8 mouse cellular contexts compared by ENCODE assay signal in genomic region chr11:98400816-98401215, GRCm38 (mm10). TPM values are rescaled to one million over a fixed set of nuclear protein-coding genes. Genes with fewer than 3 reads are reported as not detected.
DNase-seq lines count a peak whose midpoint lies in the region; ATAC-seq and TF ChIP-seq lines count a peak whose summit lies in the region.

No protein-coding gene starts in this region.

- peaks cover 9% of the 10 kb centered on the region; the same call in 1 of the 2 replicates for H3K36me3 ChIP-seq in heart, embryonic 12.5 days
- H3K36me3 ChIP-seq in forebrain, embryonic 10.5 days (replicated peaks): no peaks in the 10 kb centered on the region
- 0 out of 2 replicates have a peak, but pooled peaks cover 6% of the 10 kb centered on the region for H3K36me3 ChIP-seq in kidney, embryonic 15.5 days
- no peaks in the 10 kb centered on the region for H3K36me3 ChIP-seq in midbrain, postnatal 0 days (ENCODE audit: insufficient read depth, low read length)

- H3K27ac ChIP-seq in heart, embryonic 12.5 days (ENCODE audit: poor library complexity, severe bottlenecking): peak overlapping the region; percentile 93
- H3K27ac ChIP-seq in forebrain, embryonic 10.5 days: peak overlapping the region; percentile 98
- peak overlapping the region; percentile 100 for H3K27ac ChIP-seq in kidney, embryonic 15.5 days
- peak overlapping the region; percentile 92 for H3K27ac ChIP-seq in midbrain, postnatal 0 days (ENCODE audit: low read depth, low read length)

- ATAC-seq in heart, embryonic 12.5 days (ENCODE audit: insufficient number of reproducible peaks, low FRiP score): no peak
- ATAC-seq in kidney, embryonic 15.5 days (replicated peaks; ENCODE audit: low FRiP score): peak; percentile 63
- no peak for ATAC-seq in midbrain, postnatal 0 days (ENCODE audit: low FRiP score)

- peak overlapping the region; percentile 59 for H3K4me3 ChIP-seq in heart, embryonic 12.5 days
- H3K4me3 ChIP-seq in forebrain, embryonic 10.5 days: peak overlapping the region; percentile 84
- peak overlapping the region; percentile 81 for H3K4me3 ChIP-seq in kidney, embryonic 15.5 days (replicated peaks)
- H3K4me3 ChIP-seq in midbrain, postnatal 0 days (ENCODE audit: low read depth, low read length): peak overlapping the region; percentile 62

- no peaks in the 10 kb centered on the region for H3K27me3 ChIP-seq in heart, embryonic 12.5 days (replicated peaks)
- peaks cover 14% of the 10 kb centered on the region; the same call in 1 of the 2 replicates for H3K27me3 ChIP-seq in forebrain, embryonic 10.5 days (ENCODE audit: poor library complexity, severe bottlenecking)
- no peaks in the 10 kb centered on the region for H3K27me3 ChIP-seq in kidney, embryonic 15.5 days
- no peaks in the 10 kb centered on the region for H3K27me3 ChIP-seq in midbrain, postnatal 0 days (ENCODE audit: insufficient read depth, low read length)

- intact Hi-C loops in heart, postnatal 10 days (cut with DNase I): no loop called here
- intact Hi-C loops in gastrocnemius, postnatal 36 days (cut with DNase I): no loop called here

- H3K4me1 ChIP-seq in heart, embryonic 12.5 days (replicated peaks): peaks cover 18% of the 10 kb centered on the region
- peaks cover 16% of the 10 kb centered on the region for H3K4me1 ChIP-seq in forebrain, embryonic 10.5 days
- peaks cover 18% of the 10 kb centered on the region for H3K4me1 ChIP-seq in kidney, embryonic 15.5 days
- peaks cover 10% of the 10 kb centered on the region; the same call in 1 of the 2 replicates for H3K4me1 ChIP-seq in midbrain, postnatal 0 days (ENCODE audit: insufficient read depth, low read length)

- peak overlapping the region; percentile 75 for H3K4me2 ChIP-seq in heart, embryonic 12.5 days
- H3K4me2 ChIP-seq in kidney, embryonic 15.5 days: peak overlapping the region; percentile 87
- peak overlapping the region; percentile 62 for H3K4me2 ChIP-seq in midbrain, postnatal 0 days (ENCODE audit: low read depth, low read length, poor library complexity, severe bottlenecking)

- 54% methylated on average over 3 of the region's 3 CpGs for WGBS in heart, embryonic 12.5 days
- WGBS in forebrain, embryonic 10.5 days: 54% methylated on average over 3 of the region's 3 CpGs
- WGBS in kidney, embryonic 15.5 days: 52% methylated on average over 3 of the region's 3 CpGs
- WGBS in midbrain, postnatal 0 days: 61% methylated on average over 3 of the region's 3 CpGs

- H3K9me3 ChIP-seq in heart, embryonic 12.5 days (replicated peaks): no peaks in the 10 kb centered on the region
- H3K9me3 ChIP-seq in forebrain, embryonic 10.5 days: no peaks in the 10 kb centered on the region
- no peaks in the 10 kb centered on the region for H3K9me3 ChIP-seq in kidney, embryonic 15.5 days (replicated peaks)
- no peaks in the 10 kb centered on the region for H3K9me3 ChIP-seq in midbrain, postnatal 0 days (ENCODE audit: low read length)

- DNase-seq in heart, postnatal 10 days: no peak
- no peak for DNase-seq in forebrain, embryonic 10.5 days (ENCODE audit: extremely low spot score, low spot score)
- DNase-seq in midbrain, postnatal 0 days (ENCODE audit: low spot score): no peak
- DNase-seq in gastrocnemius, postnatal 36 days: no peak
- DNase-seq in cerebellum, postnatal 4 days (ENCODE audit: low spot score in 2 of 2): no peak
- DNase-seq in natural killer cell, adult 2 months (ENCODE audit: low spot score in 2 of 2): no peak

- H3K9ac ChIP-seq in heart, embryonic 12.5 days: peak overlapping the region; percentile 72
- peak overlapping the region; percentile 73 for H3K9ac ChIP-seq in kidney, embryonic 15.5 days
- H3K9ac ChIP-seq in midbrain, postnatal 0 days (replicated peaks; ENCODE audit: low read length, poor library complexity, severe bottlenecking): peak overlapping the region; percentile 74; the same call in 1 of the 2 replicates

- no peak for TF ChIP-seq CTCF in midbrain, postnatal 0 days (IDR thresholded peaks at IDR 0.05)

RNA-seq across cellular contexts. Expression of gene Pgap3, which starts 0.5 kb away (rescaled TPM):
- 20.0 and 20.6 TPM in 2 replicates for polyA plus RNA-seq in heart, embryonic 12.5 days (2016; fragmentation: Nextera tagmentation; extraction: Ambion mirVana)
- total RNA-seq in heart, postnatal 10 days (2021): 10 to 100 TPM; 14.5 to 17.8 TPM
- 10.0 and 10.1 TPM in 2 replicates for polyA plus RNA-seq in forebrain, embryonic 10.5 days (2016; fragmentation: Nextera tagmentation; extraction: Ambion mirVana)
- 16.9 and 17.5 TPM in 2 replicates for polyA plus RNA-seq in kidney, embryonic 15.5 days (2015; fragmentation: Nextera tagmentation; extraction: Ambion mirVana)
- 10.1 and 10.9 TPM in 2 replicates for total RNA-seq in midbrain, postnatal 0 days (2014; rRNA removed)
- polyA plus RNA-seq in midbrain, postnatal 0 days (2015; fragmentation: Nextera tagmentation; extraction: Ambion mirVana): 7.0 and 7.7 TPM in 2 replicates
- 1 to 10 TPM; 1.8 to 2.2 TPM for total RNA-seq in gastrocnemius, postnatal 36 days (2021)

RNA-seq across cellular contexts. Expression of gene Erbb2, which starts 11.5 kb away (rescaled TPM):
- 66.7 and 67.1 TPM in 2 replicates for polyA plus RNA-seq in heart, embryonic 12.5 days (2016; fragmentation: Nextera tagmentation; extraction: Ambion mirVana)
- total RNA-seq in heart, postnatal 10 days (2021): 10 to 100 TPM; 12.7 to 19.3 TPM
- 18.9 and 21.9 TPM in 2 replicates for polyA plus RNA-seq in forebrain, embryonic 10.5 days (2016; fragmentation: Nextera tagmentation; extraction: Ambion mirVana)
- polyA plus RNA-seq in kidney, embryonic 15.5 days (2015; fragmentation: Nextera tagmentation; extraction: Ambion mirVana): 46.2 and 48.0 TPM in 2 replicates
- 8.1 and 9.4 TPM in 2 replicates for total RNA-seq in midbrain, postnatal 0 days (2014; rRNA removed)
- polyA plus RNA-seq in midbrain, postnatal 0 days (2015; fragmentation: Nextera tagmentation; extraction: Ambion mirVana): 3.9 and 4.5 TPM in 2 replicates
- 1 to 10 TPM; 1.8 to 2.9 TPM for total RNA-seq in gastrocnemius, postnatal 36 days (2021)

RNA-seq across cellular contexts. Expression of gene Pnmt, which starts 14.6 kb away (rescaled TPM):
- polyA plus RNA-seq in heart, embryonic 12.5 days (2016; fragmentation: Nextera tagmentation; extraction: Ambion mirVana): 1.7 and 2.0 TPM in 2 replicates
- total RNA-seq in heart, postnatal 10 days (2021): under 1 TPM in 1 of 2 experiments, not detected in 1; 0.31 TPM
- not detected in 2 replicates for polyA plus RNA-seq in forebrain, embryonic 10.5 days (2016; fragmentation: Nextera tagmentation; extraction: Ambion mirVana)
- polyA plus RNA-seq in kidney, embryonic 15.5 days (2015; fragmentation: Nextera tagmentation; extraction: Ambion mirVana): 2.7 and 3.8 TPM in 2 replicates
- 1.1 and 4.3 TPM in 2 replicates for total RNA-seq in midbrain, postnatal 0 days (2014; rRNA removed)
- 3.4 and 3.9 TPM in 2 replicates for polyA plus RNA-seq in midbrain, postnatal 0 days (2015; fragmentation: Nextera tagmentation; extraction: Ambion mirVana)
- total RNA-seq in gastrocnemius, postnatal 36 days (2021): 1 to 10 TPM in 1 of 2 experiments, under 1 TPM in 1; 0.89 to 2.1 TPM

RNA-seq across cellular contexts. Expression of gene Tcap, which starts 17.2 kb away (rescaled TPM):
- polyA plus RNA-seq in heart, embryonic 12.5 days (2016; fragmentation: Nextera tagmentation; extraction: Ambion mirVana): 143 and 152 TPM in 2 replicates
- 100 to 1,000 TPM; 469 to 500 TPM for total RNA-seq in heart, postnatal 10 days (2021)
- polyA plus RNA-seq in forebrain, embryonic 10.5 days (2016; fragmentation: Nextera tagmentation; extraction: Ambion mirVana): 0.15 TPM in 1 of 2 replicates, not detected in the other
- polyA plus RNA-seq in kidney, embryonic 15.5 days (2015; fragmentation: Nextera tagmentation; extraction: Ambion mirVana): 2.5 and 3.5 TPM in 2 replicates
- total RNA-seq in midbrain, postnatal 0 days (2014; rRNA removed): not detected in 2 replicates
- not detected in 2 replicates for polyA plus RNA-seq in midbrain, postnatal 0 days (2015; fragmentation: Nextera tagmentation; extraction: Ambion mirVana)
- 1,000 to 10,000 TPM; 3,291 to 4,304 TPM for total RNA-seq in gastrocnemius, postnatal 36 days (2021)

RNA-seq across cellular contexts. Expression of gene Mien1, which starts 38.0 kb away (rescaled TPM):
- 102 and 104 TPM in 2 replicates for polyA plus RNA-seq in heart, embryonic 12.5 days (2016; fragmentation: Nextera tagmentation; extraction: Ambion mirVana)
- 10 to 100 TPM; 48.9 to 52.1 TPM for total RNA-seq in heart, postnatal 10 days (2021)
- 91.2 and 94.3 TPM in 2 replicates for polyA plus RNA-seq in forebrain, embryonic 10.5 days (2016; fragmentation: Nextera tagmentation; extraction: Ambion mirVana)
- 101 and 106 TPM in 2 replicates for polyA plus RNA-seq in kidney, embryonic 15.5 days (2015; fragmentation: Nextera tagmentation; extraction: Ambion mirVana)
- total RNA-seq in midbrain, postnatal 0 days (2014; rRNA removed): 68.3 and 79.2 TPM in 2 replicates
- 243 and 246 TPM in 2 replicates for polyA plus RNA-seq in midbrain, postnatal 0 days (2015; fragmentation: Nextera tagmentation; extraction: Ambion mirVana)
- total RNA-seq in gastrocnemius, postnatal 36 days (2021): 10 to 100 TPM; 27.2 to 36.5 TPM
